Mouse (Mus musculus): ENCODE data around the gene Cyp2c40.
"Not testable (repeated sequence)": the region's sequence is repeated elsewhere in the genome, so short reads cannot be mapped to it uniquely, and the experiment has no call there.

The Cyp2c40 gene

DNA sequence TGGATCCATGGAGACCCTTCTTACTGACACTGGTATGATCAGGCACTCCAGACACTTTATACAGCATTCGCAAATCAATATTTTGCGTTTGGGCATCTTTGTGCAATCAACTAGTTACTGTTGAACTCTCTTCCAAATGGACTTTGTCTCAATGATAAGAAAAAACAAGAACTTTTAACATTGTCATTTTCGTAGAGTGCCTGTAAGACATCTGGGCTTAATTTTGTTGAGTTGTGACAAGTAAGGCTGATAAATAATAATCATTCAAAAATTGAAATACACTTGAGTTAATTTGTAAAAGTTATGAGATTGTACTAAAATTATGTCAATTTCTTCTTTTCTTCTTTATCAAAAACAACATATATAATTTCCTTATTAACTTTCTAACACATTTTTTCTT is at the start of gene Cyp2c40:
TSS of gene Cyp2c40 (minus strand) at position 101 of the 400 bp plus-strand sequence.
- not testable (repeated sequence) for DNase-seq (ENCODE audit: low spot score in 2 of 2)

DNA sequence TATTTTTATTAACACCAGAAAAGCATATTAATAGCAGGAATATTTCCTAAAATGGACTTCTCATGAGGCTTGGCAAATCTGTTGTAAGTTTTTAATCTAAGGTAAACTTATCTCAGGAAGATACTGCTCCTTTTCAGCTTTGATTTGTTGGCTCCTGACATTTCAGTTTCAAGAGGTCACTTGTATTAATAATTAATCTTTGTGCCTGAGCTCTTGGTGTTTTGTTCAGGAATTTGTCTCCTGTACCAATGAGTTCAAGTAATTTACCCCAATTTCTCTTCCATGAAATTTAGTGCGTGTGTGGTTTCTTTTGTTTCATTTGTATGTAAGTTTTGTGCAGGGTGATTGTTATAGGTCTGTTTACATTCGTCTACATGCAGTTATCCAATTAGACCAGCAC is 8.3 kb upstream of the Cyp2c40 start:
- not testable (repeated sequence) for DNase-seq (ENCODE audit: low spot score in 2 of 2)

DNA sequence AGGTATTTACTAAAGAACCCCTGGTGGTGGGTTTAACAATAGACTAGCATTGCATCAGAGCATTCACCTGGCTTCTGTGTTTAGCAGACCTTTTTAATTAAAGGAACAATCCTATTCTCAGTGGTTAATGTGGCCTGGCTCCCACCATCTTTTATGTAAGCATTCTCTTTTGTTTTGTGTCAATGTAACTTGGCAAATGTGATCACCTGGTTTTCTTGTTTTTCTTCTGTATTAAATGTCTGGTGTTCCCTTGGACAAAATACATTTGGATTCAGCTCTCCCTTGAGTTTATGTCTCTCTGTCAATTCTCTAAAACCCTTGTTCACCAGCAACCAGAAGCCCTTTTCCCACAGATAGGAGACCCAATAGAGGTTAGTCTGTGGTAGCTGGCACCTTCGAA is 3.8 kb upstream of the Cyp2c40 start:
- DNase-seq (ENCODE audit: low spot score in 2 of 2), result not testable (repeated sequence)

GRCm38 (mm10) chr19:39815991-39816390 is 3.4 kb upstream of the Cyp2c40 start:
- not testable (repeated sequence) for DNase-seq (ENCODE audit: low spot score in 2 of 2)

DNA sequence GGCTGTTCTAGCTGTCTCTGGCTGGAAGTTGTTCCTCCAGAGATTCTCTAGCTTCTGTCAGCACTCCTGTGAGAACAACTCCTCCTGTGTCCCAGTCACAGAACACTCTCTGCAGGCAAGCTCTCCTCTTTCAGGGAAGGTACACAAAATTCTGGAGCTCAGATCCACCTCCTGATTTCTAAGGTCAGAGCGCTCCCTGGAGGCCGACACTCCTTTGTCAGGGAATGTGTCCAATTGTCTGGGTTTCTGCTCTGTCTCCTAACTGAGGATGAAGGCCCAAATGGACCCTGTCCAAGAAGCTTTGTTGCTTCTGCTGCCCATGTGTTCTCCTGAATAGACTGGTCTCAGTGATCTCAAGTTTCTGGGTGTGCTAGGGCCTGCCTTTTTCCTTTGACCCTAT is 27.2 kb downstream of the Cyp2c40 start:
- not testable (repeated sequence) for DNase-seq (ENCODE audit: low spot score in 2 of 2)

- DNase-seq (ENCODE audit: low spot score in 2 of 2), result no peak
Measured at GRCm38 (mm10) chr19:39745357-39745756, 67.3 kb downstream of the Cyp2c40 start.

DNA sequence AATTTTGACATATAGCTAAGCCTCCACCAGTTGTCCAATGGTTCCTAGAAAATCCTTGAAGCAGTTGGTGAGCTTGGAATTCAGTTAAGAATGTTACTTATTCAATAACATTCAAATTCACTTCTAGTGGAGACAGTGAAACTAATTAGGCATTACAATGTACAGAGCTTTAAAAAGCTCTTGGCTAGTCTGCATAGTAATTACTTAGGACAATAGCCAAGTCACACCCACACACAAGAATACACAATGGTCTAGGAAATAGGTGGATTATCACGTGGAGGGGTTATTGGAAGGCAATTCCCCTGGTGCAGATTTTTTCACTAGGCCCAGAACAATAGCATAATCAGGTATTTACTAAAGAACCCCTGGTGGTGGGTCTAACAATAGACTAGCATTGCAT is 68.3 kb downstream of the Cyp2c40 start:
- not testable (repeated sequence) for DNase-seq (ENCODE audit: low spot score in 2 of 2)

GRCm38 (mm10) chr19:39740920-39741319 is 71.7 kb downstream of the Cyp2c40 start, which contains the start of gene Cyp2c68:
Cyp2c68 (minus strand) TSS chr19:39741054.
- DNase-seq (ENCODE audit: low spot score in 2 of 2), result no peak

Data from urinary bladder, postnatal 36 days (tissue).